In genomic region chr13:56553923-56554322, GRCm38 (mm10) we compare ENCODE assay signal across 23 mouse cellular contexts. TPM values are rescaled to one million over a fixed set of nuclear protein-coding genes. Genes with fewer than 3 reads are reported as not detected.
DNase-seq lines count a peak whose midpoint lies in the region; ATAC-seq lines count a peak whose summit lies in the region.
"Had no signal": no experiment of that assay in that cellular context is flagged by ENCODE, and none has a peak within 500 bp of the region (broad histone marks: within the 10 kb centered on the region; RNA-seq: fewer than 3 reads in every experiment).

No protein-coding gene starts in this region.

- peaks cover 3% of the 10 kb centered on the region; the same call in 1 of the 2 replicates for H3K4me1 ChIP-seq in forebrain, embryonic 11.5 days (replicated peaks; ENCODE audit: control insufficient read depth, insufficient read depth, low read length)
- H3K4me1 ChIP-seq in forebrain, embryonic 16.5 days (replicated peaks; ENCODE audit: control insufficient read depth, insufficient read depth, low read length): peaks cover 3% of the 10 kb centered on the region; the same call in 1 of the 2 replicates
- peaks cover 28% of the 10 kb centered on the region for H3K4me1 ChIP-seq in heart, embryonic 10.5 days
- H3K4me1 ChIP-seq in midbrain, embryonic 10.5 days: peaks cover 31% of the 10 kb centered on the region
- H3K4me1 ChIP-seq in midbrain, embryonic 13.5 days (replicated peaks): peaks cover 13% of the 10 kb centered on the region

- ATAC-seq in forebrain, embryonic 11.5 days (replicated peaks; ENCODE audit: low FRiP score): no peak
- ATAC-seq in forebrain, embryonic 16.5 days: no peak
- no peak for ATAC-seq in midbrain, embryonic 13.5 days
- ATAC-seq: activated CD4-positive, CD25-positive, alpha-beta regulatory T cell, adult 4 months; Patski had no signal

- H3K36me3 ChIP-seq in forebrain, embryonic 11.5 days (ENCODE audit: control insufficient read depth, insufficient read depth, low read length): no peaks in the 10 kb centered on the region
- H3K36me3 ChIP-seq in forebrain, embryonic 16.5 days (ENCODE audit: control insufficient read depth, insufficient read depth): no peaks in the 10 kb centered on the region
- H3K36me3 ChIP-seq in heart, embryonic 10.5 days: no peaks in the 10 kb centered on the region
- H3K36me3 ChIP-seq in midbrain, embryonic 10.5 days: no peaks in the 10 kb centered on the region
- H3K36me3 ChIP-seq in midbrain, embryonic 13.5 days: no peaks in the 10 kb centered on the region
- H3K36me3 ChIP-seq: embryonic facial prominence, embryonic 10.5 days; embryonic facial prominence, embryonic 12.5 days; forebrain, embryonic 12.5 days; G1E had no signal

- H3K27me3 ChIP-seq in forebrain, embryonic 11.5 days (ENCODE audit: control insufficient read depth, insufficient read depth, low read length): no peaks in the 10 kb centered on the region
- no peaks in the 10 kb centered on the region for H3K27me3 ChIP-seq in forebrain, embryonic 16.5 days (replicated peaks; ENCODE audit: control insufficient read depth, insufficient read depth, low read length)
- no peaks in the 10 kb centered on the region for H3K27me3 ChIP-seq in heart, embryonic 10.5 days (ENCODE audit: insufficient read depth, poor library complexity, severe bottlenecking)
- H3K27me3 ChIP-seq in midbrain, embryonic 10.5 days (ENCODE audit: low read depth, poor library complexity, severe bottlenecking): 0 out of 2 replicates have a peak, but pooled peaks cover under 1% of the 10 kb centered on the region
- H3K27me3 ChIP-seq in midbrain, embryonic 13.5 days: 0 out of 2 replicates have a peak, but pooled peaks cover 6% of the 10 kb centered on the region
- H3K27me3 ChIP-seq: embryonic facial prominence, embryonic 12.5 days; Patski had no signal

- H3K9ac ChIP-seq in forebrain, embryonic 11.5 days (ENCODE audit: low read length): no peak overlapping the region
- no peak overlapping the region for H3K9ac ChIP-seq in forebrain, embryonic 16.5 days (replicated peaks; ENCODE audit: low read depth, low read length)
- no peak overlapping the region for H3K9ac ChIP-seq in midbrain, embryonic 13.5 days (replicated peaks)
- H3K9ac ChIP-seq: embryonic facial prominence, embryonic 12.5 days; forebrain, embryonic 12.5 days; forebrain, postnatal 0 days had no signal

- no peak overlapping the region for H3K27ac ChIP-seq in forebrain, embryonic 11.5 days (ENCODE audit: low read depth, low read length)
- H3K27ac ChIP-seq in forebrain, embryonic 16.5 days (ENCODE audit: low read length): no peak overlapping the region
- H3K27ac ChIP-seq in heart, embryonic 10.5 days: no peak overlapping the region
- H3K27ac ChIP-seq in midbrain, embryonic 10.5 days (replicated peaks): peak overlapping the region; percentile 46; the same call in 1 of the 2 replicates
- no peak overlapping the region for H3K27ac ChIP-seq in midbrain, embryonic 13.5 days
- H3K27ac ChIP-seq: embryonic facial prominence, embryonic 12.5 days; forebrain, embryonic 12.5 days had no signal

- WGBS in forebrain, embryonic 11.5 days: 43% methylated on average over 2 of the region's 2 CpGs
- whole genome bisulfite sequencing in forebrain, embryonic 16.5 days: 45% methylated on average over 2 of the region's 2 CpGs
- 55% methylated on average over 2 of the region's 2 CpGs for WGBS in heart, embryonic 10.5 days
- WGBS in midbrain, embryonic 10.5 days: 54% methylated on average over 2 of the region's 2 CpGs
- WGBS in midbrain, embryonic 13.5 days: 52% methylated on average over 2 of the region's 2 CpGs

- H3K9me3 ChIP-seq in forebrain, embryonic 11.5 days (ENCODE audit: control insufficient read depth, low read length): no peaks in the 10 kb centered on the region
- no peaks in the 10 kb centered on the region for H3K9me3 ChIP-seq in forebrain, embryonic 16.5 days (ENCODE audit: control insufficient read depth, low read length)
- no peaks in the 10 kb centered on the region for H3K9me3 ChIP-seq in heart, embryonic 10.5 days
- H3K9me3 ChIP-seq in midbrain, embryonic 10.5 days (replicated peaks): no peaks in the 10 kb centered on the region
- no peaks in the 10 kb centered on the region for H3K9me3 ChIP-seq in midbrain, embryonic 13.5 days
- H3K9me3 ChIP-seq: embryonic facial prominence, embryonic 10.5 days; embryonic facial prominence, embryonic 12.5 days; forebrain, embryonic 12.5 days had no signal

- H3K4me2 ChIP-seq in forebrain, embryonic 11.5 days (ENCODE audit: low read depth, low read length, severe bottlenecking): no peak overlapping the region
- no peak overlapping the region for H3K4me2 ChIP-seq in forebrain, embryonic 16.5 days (ENCODE audit: low read length)
- no peak overlapping the region for H3K4me2 ChIP-seq in midbrain, embryonic 13.5 days (replicated peaks)
- H3K4me2 ChIP-seq: embryonic facial prominence, embryonic 12.5 days; forebrain, embryonic 12.5 days had no signal

- intact Hi-C loops in heart, postnatal 25 days (cut with DNase I): loop anchor here (5.0 kb wide), 1 partner anchor 77 kb away; no protein-coding TSS in a partner anchor

- DNase-seq in forebrain, embryonic 11.5 days (ENCODE audit: low spot score): peak; percentile 29
- peak; percentile 48 for DNase-seq in heart, embryonic 10.5 days (ENCODE audit: low spot score)
- no peak for DNase-seq in heart, postnatal 25 days (ENCODE audit: low spot score)
- no peak for DNase-seq in midbrain, embryonic 10.5 days (ENCODE audit: low spot score)
- DNase-seq: adrenal gland, adult 8-10 months; cerebellum, adult 11-12 months; cerebellum, adult 9-10 months had no signal

- H3K4me3 ChIP-seq in forebrain, embryonic 11.5 days (ENCODE audit: low read depth, low read length): no peak overlapping the region
- no peak overlapping the region for H3K4me3 ChIP-seq in forebrain, embryonic 16.5 days (replicated peaks; ENCODE audit: low read length)
- H3K4me3 ChIP-seq in heart, embryonic 10.5 days: no peak overlapping the region
- no peak overlapping the region for H3K4me3 ChIP-seq in midbrain, embryonic 10.5 days
- H3K4me3 ChIP-seq in midbrain, embryonic 13.5 days (replicated peaks): no peak overlapping the region
- H3K4me3 ChIP-seq: embryonic facial prominence, embryonic 10.5 days; embryonic facial prominence, embryonic 12.5 days; forebrain, embryonic 12.5 days had no signal

RNA-seq across cellular contexts. Expression of gene Lect2, which starts 5.6 kb away (rescaled TPM):
- polyA plus RNA-seq in forebrain, embryonic 11.5 days (2014; fragmentation: Nextera tagmentation; extraction: Ambion mirVana): not detected in 2 replicates
- not detected in 2 replicates for polyA plus RNA-seq in forebrain, embryonic 16.5 days (2015; fragmentation: Nextera tagmentation; extraction: Ambion mirVana)
- polyA plus RNA-seq in heart, embryonic 10.5 days (2016; fragmentation: Nextera tagmentation; extraction: Ambion mirVana): 0.41 and 8.8 TPM in 2 replicates
- not detected for total RNA-seq in heart, postnatal 25 days (2021)
- polyA plus RNA-seq in midbrain, embryonic 10.5 days (2016; fragmentation: Nextera tagmentation; extraction: Ambion mirVana): not detected in 2 replicates
- polyA plus RNA-seq in midbrain, embryonic 13.5 days (2015; fragmentation: Nextera tagmentation; extraction: Ambion mirVana): not detected in 2 replicates
- total RNA-seq: adrenal gland, adult 18-20 months; adrenal gland, adult 8-10 months; adrenal gland, postnatal 36 days; CH12.LX; forebrain, postnatal 0 days had no signal
- polyA plus RNA-seq: activated CD4-positive, CD25-positive, alpha-beta regulatory T cell, adult 4 months; CD4-positive, CD25-positive, alpha-beta regulatory T cell, adult 4 months; cerebellum, adult 2 months; cortical plate, adult 2 months; embryonic facial prominence, embryonic 10.5 days; embryonic facial prominence, embryonic 12.5 days; forebrain, embryonic 12.5 days; forebrain, embryonic 14.5 days; forebrain, postnatal 0 days; G1E; Patski had no signal

RNA-seq across cellular contexts. Expression of gene Fbxl21, which starts 31.7 kb away (rescaled TPM):
- 1.7 and 2.2 TPM in 2 replicates for polyA plus RNA-seq in forebrain, embryonic 11.5 days (2014; fragmentation: Nextera tagmentation; extraction: Ambion mirVana)
- 1.8 and 2.9 TPM in 2 replicates for polyA plus RNA-seq in forebrain, embryonic 16.5 days (2015; fragmentation: Nextera tagmentation; extraction: Ambion mirVana)
- polyA plus RNA-seq in heart, embryonic 10.5 days (2016; fragmentation: Nextera tagmentation; extraction: Ambion mirVana): 1.1 TPM in 2 replicates
- total RNA-seq in heart, postnatal 25 days (2021): under 1 TPM; 0.47 to 0.67 TPM
- polyA plus RNA-seq in midbrain, embryonic 10.5 days (2016; fragmentation: Nextera tagmentation; extraction: Ambion mirVana): 1.4 and 1.6 TPM in 2 replicates
- 2.5 and 2.6 TPM in 2 replicates for polyA plus RNA-seq in midbrain, embryonic 13.5 days (2015; fragmentation: Nextera tagmentation; extraction: Ambion mirVana)
- total RNA-seq: CH12.LX had no signal
- polyA plus RNA-seq: G1E had no signal

RNA-seq across cellular contexts. Expression of gene Tgfbi, which starts 55.4 kb away (rescaled TPM):
- polyA plus RNA-seq in forebrain, embryonic 11.5 days (2014; fragmentation: Nextera tagmentation; extraction: Ambion mirVana): 26.1 and 26.2 TPM in 2 replicates
- 3.8 and 4.7 TPM in 2 replicates for polyA plus RNA-seq in forebrain, embryonic 16.5 days (2015; fragmentation: Nextera tagmentation; extraction: Ambion mirVana)
- polyA plus RNA-seq in heart, embryonic 10.5 days (2016; fragmentation: Nextera tagmentation; extraction: Ambion mirVana): 50.4 and 66.2 TPM in 2 replicates
- 10 to 100 TPM; 19.3 to 23.4 TPM for total RNA-seq in heart, postnatal 25 days (2021)
- 23.2 and 29.8 TPM in 2 replicates for polyA plus RNA-seq in midbrain, embryonic 10.5 days (2016; fragmentation: Nextera tagmentation; extraction: Ambion mirVana)
- polyA plus RNA-seq in midbrain, embryonic 13.5 days (2015; fragmentation: Nextera tagmentation; extraction: Ambion mirVana): 4.0 and 4.8 TPM in 2 replicates
- total RNA-seq: CH12.LX, G1E had no signal

Comparison
In these comparisons a context has a peak if more than half of its experiments do, and no peak if none do; other contexts are left out.
1. DNase-seq: peak in forebrain, embryonic 11.5 days (single experiment) and heart, embryonic 10.5 days (single experiment); none in heart, postnatal 25 days (single experiment) and midbrain, embryonic 10.5 days (single experiment).